Mouse (Mus musculus) liver, adult 10 weeks (tissue): ENCODE results near the gene Cct5. TPM values are rescaled to one million over a fixed set of nuclear protein-coding genes. Genes with fewer than 3 reads are reported as not detected.

Experiments
- polyA plus RNA-seq: library from polyadenylated mRNA; stranded (reverse); fragments of 350-450 nt; fragmentation: Illumina TruSeq; extraction: RNeasy Lipid Tissue Mini Kit (QIAGEN cat#74804); gene quantifications from one replicate; pipeline ENCODE4 v1.2.3, GENCODE M21; 2014; ENCODE audit warnings: low read depth, low replicate concordance

Gene Cct5
- 60.2 TPM for polyA plus RNA-seq

DNA sequence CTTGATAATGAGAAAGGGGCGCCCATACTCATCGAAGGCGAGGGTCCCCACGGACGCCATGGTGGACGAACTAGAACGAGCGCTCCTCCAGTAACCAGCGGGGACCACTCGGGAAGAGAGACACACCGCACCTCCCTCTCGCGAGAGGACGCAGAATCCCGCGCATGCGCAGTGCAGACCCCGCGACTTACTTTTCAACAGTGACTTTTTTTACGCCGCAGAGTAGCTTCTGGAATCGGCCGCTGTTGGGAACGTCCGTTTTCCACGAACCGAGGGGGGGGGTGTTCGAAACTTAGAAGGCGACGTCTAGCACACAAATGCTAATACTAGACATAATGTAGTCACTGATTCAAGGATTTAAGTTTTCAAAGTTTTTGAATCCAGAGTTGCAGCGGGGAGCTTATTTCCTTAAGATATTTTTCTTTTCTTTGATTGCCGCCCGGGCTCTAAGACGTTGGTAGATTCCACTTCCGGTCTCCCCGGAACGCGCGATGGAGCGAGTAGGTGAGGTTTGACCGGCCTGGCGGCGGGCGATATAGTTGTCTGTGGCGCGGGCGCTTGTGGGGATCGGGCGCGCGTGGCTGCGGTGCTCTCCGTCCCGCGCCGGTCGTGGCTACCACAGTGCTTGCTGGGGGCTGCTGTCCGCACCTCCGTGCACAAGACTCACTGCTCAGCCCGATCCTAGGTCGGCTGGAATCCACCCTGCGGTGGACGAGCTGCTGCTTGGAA lies at the start of gene Cct5, which contains the start of gene Fam173b:
Gene Cct5 (minus strand): TSS at position 159 of the 729 bp plus-strand sequence.
Gene Fam173b (plus strand): TSS at position 207 of the 729 bp plus-strand sequence.

DNA sequence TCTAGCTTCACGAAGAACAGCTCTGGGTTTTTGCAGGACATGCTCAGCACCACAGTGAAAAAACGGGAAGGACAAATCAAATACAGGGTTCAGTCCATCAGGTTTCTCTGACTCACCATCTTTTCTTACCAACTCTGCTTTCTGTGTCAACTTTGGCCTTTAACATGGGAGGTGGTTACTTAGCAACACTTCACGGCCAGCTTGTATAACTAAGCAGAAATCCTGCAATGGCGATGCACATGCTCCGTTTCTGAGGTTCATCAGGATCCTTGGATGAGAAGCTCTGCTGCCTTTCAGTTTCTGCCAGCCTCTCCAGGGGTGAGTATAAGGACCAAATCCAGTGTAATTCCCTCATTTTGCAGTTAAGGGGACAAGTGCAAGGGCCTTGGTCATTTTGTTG lies 36.4 kb downstream of the Cct5 start, which contains the start of gene Cmbl:
Gene Cmbl (plus strand): TSS at position 206 of the 400 bp plus-strand sequence.

Other genes with a start within 250 kb of the Cct5 start
- 15.3 TPM for gene Ankrd33b, start 234.1 kb downstream of the Cct5 start, polyA plus RNA-seq
- 13.0 TPM for gene Ropn1l, start 148.1 kb downstream of the Cct5 start, polyA plus RNA-seq
- 96.6 TPM for gene March6, start 70.8 kb downstream of the Cct5 start, polyA plus RNA-seq
- 330 TPM for gene Cmbl, start 36.4 kb downstream of the Cct5 start, polyA plus RNA-seq
- gene Fam173b, start within 50 bp of the Cct5 start, polyA plus RNA-seq: 4.7 TPM